Mouse (Mus musculus) heart, adult 18-20 months (tissue): ENCODE results near the gene Fam186b. TPM values are rescaled to one million over a fixed set of nuclear protein-coding genes. Genes with fewer than 3 reads are reported as not detected.

Source experiments
- DNase-seq, 2 experiments: peaks; one replicate each; pipeline ENCODE4 v3.0.0; 2021 to 2022; ENCODE audit warnings: mixed read lengths in 1 of 2
- long read RNA-seq, 2 experiments: library from polyadenylated mRNA; stranded (forward); transcript quantifications; one replicate each; pipeline ENCODE4 v2.0.0; 2021
- total RNA-seq, 2 experiments: library from RNA; stranded (reverse); gene quantifications; 2 replicates each; pipeline ENCODE4 v1.2.3; 2021

The Fam186b gene
- not detected for total RNA-seq
- long read RNA-seq, experiment 1 = 0 reads
- long read RNA-seq, experiment 2 = 0 reads

- peak in 1 of 2 experiments; percentile 58 for DNase-seq
Measured at GRCm38 (mm10) chr15:99295484-99295981, at the start of gene Fam186b. Fam186b (minus strand) TSS chr15:99295888.

GRCm38 (mm10) chr15:99344961-99345360, 49.3 kb upstream of the Fam186b start:
- no peak for DNase-seq

GRCm38 (mm10) chr15:99344148-99344870, 48.6 kb upstream of the Fam186b start:
- peak; percentile 66 to 85 for DNase-seq

DNA sequence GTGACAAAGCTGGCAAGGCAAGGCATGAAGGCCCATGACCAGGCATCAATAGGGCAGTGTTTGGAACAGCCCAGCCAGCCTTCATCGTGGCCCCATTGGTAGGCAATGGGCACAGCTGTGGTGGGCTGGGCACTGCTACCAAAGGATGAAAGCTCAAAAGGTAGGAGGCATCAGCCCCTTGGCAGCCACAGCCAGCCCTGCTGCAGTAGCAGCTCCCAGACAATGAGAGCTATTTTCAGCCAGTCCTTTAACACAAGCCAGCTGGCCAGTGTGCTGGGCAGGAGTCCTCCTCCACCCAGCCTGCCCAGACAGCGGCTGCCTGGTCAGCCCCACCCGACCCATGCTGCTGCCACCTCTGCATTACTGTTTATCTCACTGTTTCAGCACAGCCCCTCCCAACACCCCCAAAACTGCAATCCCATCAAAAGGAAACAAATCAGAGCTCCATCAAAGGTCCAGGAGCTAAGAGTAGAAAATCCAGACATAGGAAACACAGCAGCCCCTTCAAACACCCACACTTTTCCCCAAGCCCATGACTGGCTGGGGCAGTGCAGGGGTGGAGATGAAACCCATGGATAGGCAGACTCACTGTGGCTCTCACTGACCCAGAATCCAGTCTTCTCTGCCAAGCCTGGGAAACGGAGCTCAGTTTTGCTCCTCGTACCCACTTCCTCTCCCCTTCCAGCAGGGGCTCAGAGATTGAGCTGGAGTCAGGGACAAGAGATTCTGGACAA, 47.9 kb upstream of the Fam186b start:
- DNase-seq = peak; percentile 74 to 89

DNA sequence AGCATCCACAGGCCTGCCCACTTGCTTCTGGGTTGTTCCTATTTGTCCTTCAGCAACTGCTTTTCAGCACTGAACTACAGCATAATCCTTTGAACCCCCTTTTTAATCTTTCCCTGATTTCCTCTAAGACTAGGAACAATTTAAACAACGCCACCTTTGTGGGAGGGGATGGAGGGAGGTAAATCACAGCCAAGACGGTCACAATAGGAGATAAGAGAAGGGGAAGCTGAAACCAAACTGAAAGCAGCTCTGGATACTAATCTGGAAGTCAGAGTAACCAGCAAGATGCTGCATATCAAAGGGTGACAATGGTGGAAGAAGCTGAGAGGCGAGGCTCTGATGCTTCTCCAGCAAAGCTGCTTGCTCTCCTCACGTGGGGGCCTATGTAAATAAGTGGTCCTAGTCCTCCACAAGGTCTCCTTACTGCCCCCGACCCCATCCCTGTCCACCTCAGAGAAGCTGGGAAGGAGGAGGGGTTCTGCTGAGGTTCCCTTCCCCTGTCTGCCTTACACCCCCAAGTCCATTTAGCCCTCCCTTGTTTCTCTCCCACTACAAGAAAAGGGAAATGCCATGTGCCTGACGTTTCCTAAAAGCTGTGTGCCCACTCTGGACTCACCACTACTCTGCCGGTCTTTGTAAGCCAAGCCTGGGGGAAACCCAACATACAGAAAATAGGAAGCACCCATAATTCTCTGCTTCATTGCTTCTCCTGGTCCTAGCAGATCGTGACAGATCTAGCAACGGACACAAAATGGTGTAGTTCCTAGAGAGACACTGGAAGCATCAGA, 46.7 kb upstream of the Fam186b start:
- no peak for DNase-seq

GRCm38 (mm10) chr15:99341102-99341501, 45.4 kb upstream of the Fam186b start:
- DNase-seq = no peak

GRCm38 (mm10) chr15:99339669-99340068, 44.0 kb upstream of the Fam186b start:
- no peak for DNase-seq

DNA sequence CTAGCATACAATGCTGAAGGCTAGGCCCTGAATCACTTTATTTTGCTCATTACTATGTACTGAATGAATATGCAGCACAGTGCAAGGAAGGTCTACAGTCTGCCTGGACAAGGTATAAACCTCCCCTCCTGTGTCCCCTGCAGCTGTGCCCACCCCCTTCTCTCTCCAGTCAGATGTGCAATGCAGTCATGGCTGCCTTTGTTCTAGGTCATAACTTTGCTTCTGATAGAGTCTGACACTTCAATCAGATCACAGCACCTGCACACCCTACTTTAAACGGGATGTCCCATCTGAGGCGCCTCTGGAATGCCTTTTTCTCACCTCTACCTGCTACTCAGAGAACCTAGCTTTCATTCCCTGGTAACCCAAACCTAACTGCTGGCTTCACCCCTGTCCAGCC, 43.2 kb upstream of the Fam186b start:
- DNase-seq = no peak

GRCm38 (mm10) chr15:99335801-99336320, 40.2 kb upstream of the Fam186b start:
- peak in 1 of 2 experiments; percentile 20 for DNase-seq

- DNase-seq = peak in 1 of 2 experiments; percentile 31
Measured at GRCm38 (mm10) chr15:99334500-99334899, 38.8 kb upstream of the Fam186b start.

DNA sequence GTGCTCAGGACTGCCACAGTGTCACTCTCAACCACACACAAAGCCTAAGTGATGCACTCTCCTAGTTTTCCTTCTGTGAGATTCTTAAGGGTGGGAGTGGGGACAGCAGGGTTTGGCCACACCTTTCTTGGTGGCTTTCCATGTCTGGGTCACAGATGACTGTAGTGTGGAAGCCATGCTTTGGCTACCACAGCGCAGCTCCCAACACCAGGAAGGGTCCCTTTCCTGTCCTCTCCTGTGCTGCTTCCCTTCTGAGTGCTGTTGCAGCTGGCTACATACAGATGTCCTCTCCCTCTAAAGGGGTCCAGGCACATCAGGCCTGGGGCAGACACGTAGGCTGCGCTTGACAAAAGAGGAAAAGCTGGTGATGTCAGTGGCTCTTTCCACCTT, 38.0 kb upstream of the Fam186b start:
- peak; percentile 59 to 76 for DNase-seq

GRCm38 (mm10) chr15:99332921-99333675, 37.4 kb upstream of the Fam186b start:
- peak; percentile 87 to 96 for DNase-seq

DNA sequence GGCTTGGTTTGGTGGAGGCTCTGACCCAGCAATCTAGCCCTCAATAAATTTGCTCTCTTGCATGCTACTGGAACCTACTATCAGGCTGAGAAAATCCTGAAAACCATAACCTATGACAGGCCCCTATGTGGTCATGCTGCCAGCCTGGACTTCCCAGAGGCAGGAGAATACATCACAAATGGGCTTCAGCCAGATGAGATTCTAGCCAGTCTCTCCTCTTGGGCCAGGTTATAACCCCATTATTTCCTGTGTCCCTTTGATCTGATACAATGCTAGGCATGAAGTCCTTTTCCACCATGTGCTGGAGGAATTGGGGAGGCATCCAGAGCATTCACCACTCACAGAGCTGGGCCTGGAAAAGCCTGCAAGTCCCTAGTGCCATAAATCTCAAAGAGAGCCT, 36.4 kb upstream of the Fam186b start:
- DNase-seq = no peak

- DNase-seq = no peak
Measured at GRCm38 (mm10) chr15:99331341-99331740, 35.7 kb upstream of the Fam186b start.

- DNase-seq = no peak
Measured at GRCm38 (mm10) chr15:99330324-99330723, 34.6 kb upstream of the Fam186b start.

DNA sequence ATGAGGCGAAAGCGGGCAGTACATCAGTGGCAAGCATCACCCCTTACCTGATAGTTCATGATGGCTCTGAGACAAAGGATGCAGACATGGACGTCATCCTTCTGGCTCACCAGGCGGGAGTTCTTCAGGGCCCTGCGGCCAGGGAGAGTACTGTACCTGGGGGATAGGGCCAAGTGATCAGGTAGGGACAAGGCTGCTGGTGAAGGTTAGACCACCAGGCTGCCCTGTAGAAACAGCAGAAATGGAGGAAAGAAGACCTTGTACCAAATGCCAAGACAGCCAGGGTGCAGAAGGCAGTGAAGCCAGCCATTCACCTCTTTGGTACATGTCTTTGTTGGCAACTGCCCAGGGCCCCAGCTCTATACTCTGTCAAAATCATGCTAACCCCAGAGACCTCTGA, 32.3 kb upstream of the Fam186b start:
- DNase-seq = no peak

GRCm38 (mm10) chr15:99326959-99327358, 31.3 kb upstream of the Fam186b start:
- peak in 1 of 2 experiments; percentile 75 for DNase-seq

DNA sequence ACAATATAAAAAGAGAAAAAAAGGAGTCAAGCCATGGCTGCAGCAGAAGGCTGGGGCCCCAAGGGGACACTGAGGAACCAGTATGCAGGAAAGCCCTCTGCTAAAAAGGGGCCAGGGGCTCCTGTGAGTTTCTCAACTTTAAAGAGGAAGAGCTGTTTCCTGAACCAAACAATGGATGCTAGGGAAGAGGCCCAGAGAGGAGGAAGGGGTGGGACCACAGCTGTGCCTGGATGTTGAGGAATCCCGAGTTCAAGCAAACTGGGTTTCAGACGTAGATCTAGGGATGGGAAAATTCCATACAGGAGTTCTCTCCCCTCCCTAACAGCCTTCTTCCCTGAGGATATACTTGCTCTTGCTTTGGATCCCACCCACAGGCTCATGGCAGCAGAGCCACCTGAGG, 30.7 kb upstream of the Fam186b start:
- peak; percentile 42 to 76 for DNase-seq

DNA sequence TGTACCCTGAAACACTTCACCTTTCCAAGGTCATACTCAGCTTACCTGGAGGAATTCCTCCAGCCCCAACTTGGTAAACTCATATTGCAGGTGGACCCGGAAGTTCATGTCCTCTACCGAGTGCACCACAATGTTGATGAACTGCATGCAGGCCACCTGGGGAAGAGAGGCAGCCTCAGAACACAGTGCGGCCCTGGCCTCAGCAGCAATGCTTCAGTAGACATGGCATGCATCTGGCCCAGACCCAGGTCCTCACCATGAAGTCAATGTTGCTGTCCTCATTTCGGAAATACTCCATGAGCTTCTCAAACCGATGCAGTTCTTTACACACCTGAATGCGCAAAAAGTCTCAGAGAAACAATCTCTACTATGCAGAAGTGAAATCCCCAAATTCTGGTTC, 29.9 kb upstream of the Fam186b start:
- DNase-seq = no peak

GRCm38 (mm10) chr15:99324151-99324550, 28.5 kb upstream of the Fam186b start:
- no peak for DNase-seq

- DNase-seq = no peak
Measured at GRCm38 (mm10) chr15:99320978-99321377, 25.3 kb upstream of the Fam186b start.
